Mouse (Mus musculus) v-Abl transformed pro-B cells (cell line): Measurements from ENCODE around the gene Klk9.

Experiments
- in situ Hi-C, 2 experiments: fragments of 400-800 bp; cut with MboI; formaldehyde crosslinking; loops; one replicate each; pipeline ENCODE4 v1.15.1; 2025; ENCODE audit not compliant: unreplicated experiment in 2 of 2

Gene Klk9

DNA sequence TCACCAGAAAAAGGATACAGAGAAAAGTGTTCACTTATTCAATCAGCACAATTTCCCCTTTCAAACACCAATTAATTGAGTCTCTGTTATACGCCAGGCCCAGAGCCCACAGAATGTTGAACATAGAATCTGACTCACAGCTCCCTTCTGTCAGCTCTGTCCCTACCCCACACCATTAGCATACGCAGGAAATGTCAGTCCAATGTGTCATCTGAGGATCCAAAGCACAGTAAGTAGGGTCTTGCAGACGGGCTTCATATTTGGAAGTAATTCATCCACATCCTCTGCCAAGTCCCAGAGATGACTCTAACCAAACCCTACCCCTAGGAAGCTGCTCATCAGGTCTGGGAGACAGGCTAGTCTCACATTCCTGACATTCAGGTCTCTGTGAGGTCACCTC is 3.6 kb upstream of the Klk9 start:
- in situ Hi-C loops, result no loop called here

DNA sequence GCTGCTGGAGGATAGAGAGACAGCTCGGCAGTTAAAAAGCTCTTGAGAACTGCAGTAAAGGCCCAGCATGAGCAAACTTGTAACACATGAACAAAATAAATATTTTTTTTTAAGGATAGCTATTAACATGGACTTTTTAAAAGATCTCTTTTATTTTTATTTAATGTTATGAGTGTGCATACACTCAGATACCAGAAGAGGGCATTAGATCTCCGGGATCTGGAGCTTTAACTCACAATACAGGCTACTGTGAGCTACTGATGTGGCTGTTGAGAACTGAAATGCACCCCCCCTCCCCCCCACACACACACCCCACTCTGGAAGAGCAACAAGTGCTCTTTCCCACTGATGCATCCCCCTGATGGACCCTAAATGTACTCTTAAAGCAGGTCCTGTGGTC is 2.4 kb upstream of the Klk9 start:
- in situ Hi-C loops, result no loop called here

DNA sequence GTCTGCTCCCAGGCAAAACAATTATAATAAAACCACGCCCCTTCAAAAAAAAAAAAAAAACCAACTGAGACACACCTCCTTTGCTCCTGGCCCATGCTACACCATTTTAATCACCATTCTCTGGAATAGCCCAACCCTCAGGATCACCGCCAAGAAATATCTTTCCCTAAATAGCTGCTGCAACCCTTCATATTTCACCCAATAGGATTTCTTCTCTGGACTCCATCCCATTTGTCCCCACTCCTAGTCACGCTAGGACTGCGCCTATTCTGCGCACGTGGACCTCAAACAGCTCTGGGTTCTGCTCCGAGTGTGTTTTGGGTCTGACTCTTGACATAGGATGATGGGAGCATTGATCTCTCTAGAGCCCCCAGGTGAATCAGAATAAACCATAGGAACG is 4.7 kb downstream of the Klk9 start:
- in situ Hi-C loops, result no loop called here

DNA sequence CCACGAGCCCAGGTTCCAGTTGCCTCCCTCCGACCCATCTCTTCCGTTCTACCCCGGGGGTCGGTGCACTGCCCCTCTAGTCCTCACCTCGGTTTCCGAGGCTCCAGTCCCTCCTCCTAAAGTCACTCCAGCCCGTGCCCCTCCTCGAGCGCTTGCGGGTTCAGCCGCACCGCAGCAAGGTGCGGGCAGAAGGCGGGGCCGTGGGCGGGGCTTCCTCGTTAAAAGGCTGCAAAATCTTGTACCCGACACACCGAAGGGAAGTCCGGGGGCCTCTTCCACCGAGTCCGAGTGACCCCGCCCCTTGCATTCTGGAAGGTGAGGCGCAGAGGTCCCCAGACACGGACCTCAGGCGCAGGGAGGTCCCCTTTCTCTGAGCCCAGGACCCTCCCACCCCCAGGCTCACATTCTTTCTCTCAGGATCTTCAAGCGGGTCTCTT is 5.7 kb downstream of the Klk9 start, which contains the start of gene Klk8:
TSS of gene Klk8 (plus strand) at position 245 of the 437 bp plus-strand sequence.
- in situ Hi-C loops, result no loop called here

DNA sequence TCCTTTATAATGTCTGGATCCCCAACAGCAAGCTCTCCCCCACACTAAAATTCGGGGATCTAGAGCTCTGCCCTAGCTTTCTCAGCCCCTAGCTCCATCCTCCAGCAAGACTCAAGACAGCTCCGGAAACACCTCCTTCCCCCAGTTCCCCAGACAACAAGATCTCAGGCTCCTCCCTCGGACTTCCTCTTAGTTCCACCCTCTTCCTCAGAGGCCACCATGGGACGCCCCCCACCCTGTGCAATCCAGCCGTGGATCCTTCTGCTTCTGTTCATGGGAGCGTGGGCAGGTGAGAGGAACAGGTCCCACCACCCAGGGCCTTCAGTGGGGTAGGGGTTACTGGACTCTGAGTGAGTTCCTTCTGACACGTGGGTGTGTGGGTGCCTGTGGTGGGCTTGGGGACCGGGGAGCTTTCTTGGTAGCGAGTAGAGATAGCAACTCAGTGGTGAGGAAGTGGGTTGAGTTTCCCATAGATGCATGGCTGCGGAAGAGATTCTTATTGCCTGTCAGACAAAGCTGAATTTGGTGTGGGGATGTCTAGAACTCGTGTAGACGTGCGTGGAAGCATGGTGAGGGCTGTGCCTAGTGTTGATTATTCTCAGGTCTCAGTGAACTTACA is 6.3 kb downstream of the Klk9 start:
- in situ Hi-C loops, result no loop called here

DNA sequence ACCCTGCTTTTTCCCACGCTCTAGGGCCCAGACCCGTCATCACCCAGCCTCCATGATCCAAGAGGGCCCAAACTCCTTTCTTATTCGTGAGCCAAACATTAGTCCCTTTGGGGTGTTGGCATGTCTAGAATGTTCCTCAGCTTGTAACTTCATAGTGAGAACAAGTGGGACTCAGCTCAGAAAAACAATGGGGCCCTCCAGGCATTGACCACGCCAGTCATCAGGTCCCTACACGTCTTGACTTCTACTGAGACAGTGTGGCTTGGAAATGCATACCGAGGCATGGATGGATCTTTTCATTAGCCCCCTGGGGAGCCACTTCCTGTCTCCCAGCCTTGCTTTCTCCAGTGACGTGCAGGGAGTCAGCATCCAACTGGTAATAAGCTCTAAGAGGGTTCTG is 8.2 kb downstream of the Klk9 start:
- in situ Hi-C loops, result no loop called here

DNA sequence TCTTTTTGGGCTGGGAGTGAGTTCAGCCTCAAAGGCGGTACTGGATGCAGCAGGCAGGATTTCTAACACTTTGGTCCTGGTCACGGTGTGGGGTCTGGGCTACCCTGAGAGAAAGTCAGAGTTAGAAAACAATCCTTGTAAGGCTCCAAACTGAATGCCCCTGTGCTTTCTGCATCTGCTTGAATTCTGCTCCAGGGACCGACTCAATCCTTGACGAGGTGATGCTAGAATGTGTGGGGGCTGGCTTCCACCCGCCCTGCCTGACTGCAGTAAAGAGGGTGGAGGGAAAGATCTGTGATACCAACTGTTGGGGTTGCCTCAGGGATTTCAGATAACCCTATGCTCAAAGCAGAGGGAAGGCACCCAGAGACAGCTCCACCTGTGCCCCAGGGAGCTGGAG is 19.3 kb downstream of the Klk9 start, which contains the start of gene Klk7:
TSS of gene Klk7 (plus strand) at position 301 of the 400 bp plus-strand sequence.
- in situ Hi-C loops, result no loop called here

DNA sequence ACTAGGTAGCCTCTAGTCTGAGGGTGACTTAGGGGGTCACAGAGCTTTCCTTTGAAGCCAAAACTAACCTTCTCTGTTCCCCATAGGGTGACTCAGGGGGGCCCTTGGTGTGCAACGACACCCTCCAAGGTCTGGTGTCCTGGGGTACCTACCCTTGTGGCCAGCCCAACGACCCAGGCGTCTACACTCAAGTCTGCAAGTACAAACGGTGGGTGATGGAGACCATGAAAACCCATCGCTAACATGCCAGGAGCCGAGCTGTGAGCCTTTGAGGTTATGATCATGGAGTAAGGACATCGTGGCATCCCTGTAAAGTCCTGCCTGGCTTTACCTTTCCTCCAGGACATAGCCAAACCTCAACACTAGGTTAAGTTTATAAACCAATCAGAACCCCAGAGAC is 23.5 kb downstream of the Klk9 start:
- in situ Hi-C loops, result no loop called here

DNA sequence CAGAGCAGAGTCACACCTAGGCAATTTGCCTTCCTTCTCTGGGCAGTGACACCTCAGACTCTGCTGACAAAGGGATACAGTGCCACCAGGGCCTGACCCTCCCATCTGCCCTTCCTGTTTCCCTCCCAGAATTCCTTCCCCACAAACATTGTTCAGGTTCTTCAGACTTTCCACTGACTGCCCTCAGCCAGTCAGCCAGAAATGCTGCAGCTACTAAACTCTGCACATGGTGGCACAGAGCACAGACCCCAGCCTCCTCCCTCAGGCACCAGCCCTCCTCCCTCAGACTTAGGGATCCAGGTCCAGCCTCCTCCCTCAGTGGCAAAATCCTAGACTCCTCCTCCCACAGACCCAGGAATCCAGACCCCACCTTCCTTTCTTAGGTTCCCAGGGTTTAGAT is 25.1 kb downstream of the Klk9 start:
- in situ Hi-C loops, result no loop called here

DNA sequence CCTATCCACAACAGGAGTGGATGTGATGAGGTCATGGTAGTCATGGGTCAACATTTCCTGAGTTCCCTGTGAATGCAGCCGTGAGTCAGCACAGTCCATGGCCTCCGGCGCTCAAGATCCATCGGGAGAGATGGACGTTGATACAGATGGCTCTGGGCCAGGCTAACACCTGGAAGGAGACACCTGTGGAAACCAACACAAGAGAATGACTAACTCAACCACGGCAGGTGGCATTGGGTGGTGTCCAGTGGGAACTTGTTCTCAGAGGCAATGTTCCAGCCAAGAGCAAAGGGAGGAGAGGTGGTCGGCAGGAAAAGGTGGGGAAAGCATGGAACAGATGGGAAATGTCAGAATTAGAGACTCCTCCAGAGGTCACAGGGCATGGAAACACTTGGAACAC is 29.9 kb downstream of the Klk9 start:
- in situ Hi-C loops, result no loop called here

DNA sequence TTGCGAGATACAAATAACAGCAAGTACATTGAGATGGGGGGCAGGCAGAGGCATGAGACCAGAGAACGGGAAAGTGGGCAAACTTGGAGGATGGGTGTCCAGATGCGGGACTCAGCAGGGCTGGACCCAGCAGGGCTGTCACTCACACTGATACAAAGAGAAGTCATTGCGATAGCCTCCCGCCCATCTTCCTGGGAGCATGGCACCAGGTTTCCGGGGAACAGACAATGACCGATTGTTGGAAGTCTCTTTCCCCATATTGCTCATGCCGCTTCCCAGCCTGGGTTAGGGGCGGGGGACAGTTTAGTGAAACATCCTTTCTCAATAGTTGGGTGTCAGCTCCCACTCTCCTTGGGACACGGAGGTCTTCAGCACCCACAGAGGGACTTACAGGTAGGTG is 32.5 kb downstream of the Klk9 start, which contains the start of gene Klk6:
TSS of gene Klk6 (plus strand) at position 301 of the 400 bp plus-strand sequence.
- in situ Hi-C loops, result no loop called here

DNA sequence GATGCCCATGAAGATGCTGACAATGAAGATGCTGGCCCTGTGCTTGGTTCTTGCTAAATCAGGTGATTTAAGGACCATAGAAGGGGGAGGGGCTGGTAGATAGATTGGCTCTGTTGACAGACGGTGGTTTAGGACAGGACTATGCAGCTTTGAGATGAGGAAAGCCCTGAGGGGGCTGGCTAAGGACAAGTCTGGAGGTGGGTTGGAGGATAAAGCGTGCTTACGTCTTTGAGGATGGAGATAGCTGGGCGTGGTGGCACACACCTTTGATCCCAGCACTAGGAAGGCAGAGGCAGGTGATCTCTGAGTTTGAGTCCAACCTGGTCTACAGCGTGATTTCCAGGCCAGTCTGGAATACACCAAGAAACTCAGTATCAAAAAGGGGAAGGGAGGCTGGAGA is 34.4 kb downstream of the Klk9 start:
- in situ Hi-C loops, result no loop called here

DNA sequence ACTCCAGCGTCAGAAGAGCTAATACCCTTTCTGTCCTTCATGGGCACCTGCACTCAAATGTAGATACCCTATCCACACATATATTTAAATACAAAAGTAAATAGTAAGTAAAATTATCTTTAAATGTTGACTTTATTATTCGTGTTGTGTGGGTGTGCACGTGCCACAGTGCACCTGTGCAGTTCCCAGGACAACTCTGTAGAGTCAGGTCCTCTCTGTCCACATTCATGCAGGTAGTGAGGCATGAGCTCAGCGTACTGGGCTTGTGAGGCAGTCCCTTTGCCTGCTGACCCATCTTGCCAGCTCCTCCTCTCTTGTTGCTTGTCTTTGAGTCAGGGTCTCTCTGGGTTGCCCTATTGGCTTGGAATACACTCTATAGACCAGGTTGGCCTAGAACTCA is 36.0 kb downstream of the Klk9 start:
- in situ Hi-C loops, result no loop called here

DNA sequence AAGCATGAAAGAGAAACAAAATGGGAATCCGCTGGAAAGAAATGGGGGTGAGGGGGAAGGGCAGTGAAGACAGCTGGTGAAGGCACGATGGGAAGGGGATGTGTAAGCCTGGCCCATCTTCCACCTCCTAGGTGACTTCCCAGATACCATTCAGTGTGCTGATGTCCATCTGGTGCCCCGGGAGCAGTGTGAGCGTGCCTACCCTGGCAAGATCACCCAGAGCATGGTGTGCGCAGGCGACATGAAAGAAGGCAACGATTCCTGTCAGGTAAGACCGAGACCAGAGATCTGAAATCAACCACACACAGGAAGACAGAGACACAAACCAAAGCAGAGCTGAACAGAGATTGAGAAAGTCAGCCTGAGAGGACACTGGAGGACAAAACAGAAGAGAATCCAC is 37.3 kb downstream of the Klk9 start:
- in situ Hi-C loops, result no loop called here

DNA sequence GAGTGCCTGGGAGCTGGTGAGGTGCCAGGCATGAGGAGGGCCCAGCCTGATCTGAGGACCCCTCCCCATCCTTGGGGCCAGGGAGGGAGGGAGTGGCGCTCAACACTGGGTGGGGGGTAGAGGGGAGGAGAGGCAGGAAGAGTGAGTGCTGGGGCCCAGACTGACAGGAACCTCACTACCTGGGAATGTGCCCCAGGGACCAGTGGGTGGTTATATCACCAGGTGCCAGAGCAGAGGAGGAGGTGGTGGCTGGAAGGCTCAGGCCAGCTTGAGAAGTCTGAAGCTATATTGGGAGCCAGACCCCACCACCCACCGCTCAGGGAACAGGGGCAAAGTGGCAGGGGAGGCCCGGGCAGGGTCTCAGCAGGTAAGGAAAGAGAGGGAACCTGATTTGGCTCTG is 50.0 kb downstream of the Klk9 start, which contains the start of gene Klk5:
TSS of gene Klk5 (plus strand) at position 271 of the 400 bp plus-strand sequence.
- in situ Hi-C loops, result no loop called here

DNA sequence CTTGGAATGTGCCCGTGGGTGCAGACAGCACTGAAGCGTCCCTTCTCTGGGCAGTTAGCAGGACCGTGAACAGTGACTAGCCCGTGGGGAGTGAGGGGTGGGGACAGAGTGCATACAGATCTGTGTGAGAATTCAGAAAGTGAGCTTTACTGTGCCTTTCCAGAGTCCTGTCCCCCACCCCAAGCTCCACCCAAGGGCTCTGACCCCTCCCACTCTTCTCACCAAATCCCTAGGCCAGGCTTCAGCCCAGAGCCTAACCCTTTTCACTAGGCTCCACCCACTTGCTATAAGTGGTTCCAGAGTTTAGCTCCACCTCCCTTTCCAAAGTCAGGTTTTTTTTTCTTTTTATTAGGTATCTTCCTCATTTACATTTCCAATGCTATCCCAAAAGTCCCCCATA is 52.1 kb downstream of the Klk9 start:
- in situ Hi-C loops, result no loop called here
